Mouse (Mus musculus) splenic B cell, adult 2 months (primary cell): ENCODE measurements around the gene 4931440F15Rik.

Experiments used
- DNase-seq: peaks from one replicate; pipeline ENCODE4 v3.0.0-alpha.2; 2011; ENCODE audit warnings: low read depth, low spot score
- H3K27me3 ChIP-seq: 2 replicates; pipeline ENCODE4 v1.6.1; 2012; ENCODE audit warnings: mild to moderate bottlenecking, low read length, moderate library complexity, mixed read lengths; ENCODE audit not compliant: control insufficient read depth, poor library complexity, insufficient read depth, severe bottlenecking
- H3K36me3 ChIP-seq: 2 replicates; pipeline ENCODE4 v1.6.1; 2012; ENCODE audit warnings: mild to moderate bottlenecking, low read length, moderate library complexity, mixed read lengths; ENCODE audit not compliant: control insufficient read depth, poor library complexity, insufficient read depth, severe bottlenecking

Gene 4931440F15Rik

DNA sequence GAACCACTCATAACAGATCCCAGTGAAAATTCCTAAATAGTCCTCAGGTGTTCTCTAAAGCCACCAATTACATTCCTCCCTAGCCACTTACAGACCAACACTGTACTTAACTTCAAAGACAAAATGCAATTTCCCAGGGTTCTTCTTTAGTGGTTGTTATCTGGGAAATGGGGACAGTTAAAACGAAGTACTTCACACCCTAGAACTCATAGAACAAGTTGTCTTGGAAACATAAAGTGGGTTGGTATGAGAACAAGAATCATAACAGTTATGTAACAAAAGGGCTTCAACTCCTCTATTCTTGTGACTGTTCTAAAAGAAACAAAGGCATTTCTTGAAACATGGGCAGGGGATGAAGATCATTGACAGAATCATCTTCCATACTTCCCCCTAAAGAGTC is 12.2 kb downstream of the 4931440F15Rik start:
- no peaks in the 10 kb centered on the region for H3K36me3 ChIP-seq
- no peaks in the 10 kb centered on the region for H3K27me3 ChIP-seq
- DNase-seq, result no peak

DNA sequence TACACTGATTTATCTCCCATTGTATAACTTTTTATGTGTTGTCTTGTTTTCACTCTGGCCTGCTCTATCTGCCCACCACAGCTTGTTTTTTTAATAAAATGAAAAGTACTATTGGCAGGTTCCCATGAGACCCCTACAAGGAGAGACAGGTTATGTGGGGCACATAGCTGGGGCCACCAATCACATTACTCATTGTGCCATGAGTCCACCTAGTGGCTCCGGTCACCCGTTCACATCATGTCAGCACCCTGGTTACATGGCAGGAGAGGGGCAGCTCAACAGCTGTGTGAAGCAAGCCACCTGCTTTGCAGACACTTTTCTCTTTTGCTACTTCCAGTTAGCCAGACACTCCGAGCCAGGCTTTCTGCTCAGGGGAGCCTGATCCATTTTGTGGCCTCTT is 13.0 kb downstream of the 4931440F15Rik start:
- Histone ChIP-seq H3K36me3 (no peaks in the 10 kb centered on the region), H3K27me3 (no peaks in the 10 kb centered on the region)
- peak; percentile 13 for DNase-seq

DNA sequence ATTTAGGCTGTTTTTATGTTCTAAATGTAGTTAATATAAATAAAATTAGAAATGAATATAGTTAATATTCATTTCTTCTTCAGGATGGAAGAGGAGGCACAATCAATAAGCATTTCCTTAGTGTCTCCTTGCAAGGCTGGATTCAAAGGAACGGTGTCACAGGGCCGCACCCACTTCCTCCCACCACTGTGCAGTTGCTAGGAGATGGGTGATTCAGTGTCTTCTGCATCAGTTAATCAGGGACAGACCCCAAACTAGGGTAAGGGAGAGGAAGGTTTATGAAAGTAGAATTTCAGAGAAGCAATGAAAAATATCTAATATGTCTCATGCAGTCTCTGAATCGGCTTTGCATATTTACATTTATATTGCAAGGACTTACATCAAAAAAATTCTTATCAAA is 15.1 kb downstream of the 4931440F15Rik start:
- peak; percentile 13 for DNase-seq
- no peaks in the 10 kb centered on the region for H3K36me3 ChIP-seq
- H3K27me3 ChIP-seq, result no peaks in the 10 kb centered on the region

DNA sequence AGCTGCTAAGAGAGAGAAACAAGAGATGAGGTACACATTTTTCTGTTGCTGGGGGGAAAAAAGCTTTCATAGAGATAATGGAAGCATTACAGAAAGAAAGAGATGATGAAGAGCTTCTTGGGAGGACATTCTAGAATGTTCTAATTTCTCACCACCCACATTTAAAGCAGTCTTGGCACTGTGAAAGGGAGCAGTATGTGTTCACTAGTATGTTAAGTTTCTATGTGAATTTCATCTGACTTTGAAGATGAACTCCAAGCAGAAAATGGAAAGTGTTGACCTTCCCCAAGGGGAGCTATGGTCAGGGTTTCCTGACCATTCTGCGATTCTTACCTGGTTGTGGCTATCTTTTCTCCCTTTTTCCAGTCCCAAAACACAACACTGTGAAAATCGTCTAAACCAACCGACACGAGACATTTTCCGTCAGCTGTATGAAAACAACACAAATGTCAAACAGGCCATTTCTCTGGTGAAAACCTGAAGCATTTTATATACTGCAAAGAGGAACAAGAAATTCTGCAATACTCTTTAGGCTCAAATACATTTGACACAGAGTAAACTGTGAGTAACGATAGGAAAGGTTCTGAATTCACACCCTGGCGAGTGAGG is 16.4 kb downstream of the 4931440F15Rik start:
- H3K36me3 ChIP-seq, result no peaks in the 10 kb centered on the region
- H3K27me3 ChIP-seq, result no peaks in the 10 kb centered on the region
- DNase-seq, result no peak

DNA sequence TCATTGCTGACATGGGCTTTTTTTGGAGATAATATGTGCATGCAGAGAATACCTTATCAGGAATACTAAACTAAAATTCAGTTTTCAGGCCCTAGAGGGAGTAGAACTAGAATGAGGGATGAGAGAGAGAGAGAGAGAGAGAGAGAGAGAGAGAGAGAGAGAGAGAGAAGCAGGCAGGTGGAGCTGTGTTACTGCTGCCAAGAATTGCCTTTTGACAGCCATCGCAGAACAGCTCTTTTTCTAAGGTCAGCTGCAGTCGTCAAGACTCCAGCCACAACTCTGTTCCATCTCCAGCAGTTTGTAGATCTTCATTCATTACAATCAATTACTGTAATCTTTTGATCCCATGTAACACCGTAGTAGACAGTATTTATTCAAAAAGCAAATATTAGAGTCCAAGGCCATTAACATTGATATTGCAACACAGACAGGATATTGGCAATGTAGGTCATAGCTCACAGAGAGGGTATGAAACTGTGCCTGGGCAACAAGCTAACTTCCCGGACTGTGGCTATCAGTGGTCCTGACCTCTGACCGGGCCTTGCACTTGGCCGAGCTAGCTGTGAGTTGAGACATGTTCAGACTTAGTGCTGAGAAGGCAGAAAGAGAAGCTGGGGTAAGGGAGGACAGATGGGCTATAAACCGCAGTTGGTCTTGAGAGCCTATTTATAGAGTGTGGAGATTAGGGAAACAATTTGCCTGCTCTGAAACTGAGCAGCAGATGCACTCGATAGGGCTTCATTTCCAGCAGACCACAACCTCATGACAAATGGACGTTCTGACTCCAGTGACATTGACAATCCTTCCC is 17.1 kb downstream of the 4931440F15Rik start:
- no peaks in the 10 kb centered on the region for H3K36me3 ChIP-seq
- no peaks in the 10 kb centered on the region for H3K27me3 ChIP-seq
- no peak for DNase-seq

DNA sequence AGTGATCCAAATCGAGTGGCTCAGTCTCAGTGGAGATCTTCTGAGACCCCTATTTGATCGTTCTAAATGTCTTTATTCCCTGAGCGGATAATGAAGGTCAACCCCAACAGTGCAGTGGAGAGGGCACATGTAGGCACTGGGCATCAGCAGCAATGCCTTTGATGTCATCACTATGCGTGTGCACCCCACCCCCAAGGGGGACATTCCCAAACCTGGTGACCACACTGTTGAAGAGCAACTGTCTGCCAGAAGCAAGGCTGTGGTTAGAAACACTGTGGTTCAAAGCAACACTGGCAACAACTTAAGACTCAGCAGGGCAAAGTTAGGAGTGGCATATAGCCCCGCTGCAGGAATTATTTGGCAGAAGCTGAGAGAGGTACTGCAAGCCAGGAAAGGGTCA is 18.1 kb downstream of the 4931440F15Rik start:
- DNase-seq, result no peak

DNA sequence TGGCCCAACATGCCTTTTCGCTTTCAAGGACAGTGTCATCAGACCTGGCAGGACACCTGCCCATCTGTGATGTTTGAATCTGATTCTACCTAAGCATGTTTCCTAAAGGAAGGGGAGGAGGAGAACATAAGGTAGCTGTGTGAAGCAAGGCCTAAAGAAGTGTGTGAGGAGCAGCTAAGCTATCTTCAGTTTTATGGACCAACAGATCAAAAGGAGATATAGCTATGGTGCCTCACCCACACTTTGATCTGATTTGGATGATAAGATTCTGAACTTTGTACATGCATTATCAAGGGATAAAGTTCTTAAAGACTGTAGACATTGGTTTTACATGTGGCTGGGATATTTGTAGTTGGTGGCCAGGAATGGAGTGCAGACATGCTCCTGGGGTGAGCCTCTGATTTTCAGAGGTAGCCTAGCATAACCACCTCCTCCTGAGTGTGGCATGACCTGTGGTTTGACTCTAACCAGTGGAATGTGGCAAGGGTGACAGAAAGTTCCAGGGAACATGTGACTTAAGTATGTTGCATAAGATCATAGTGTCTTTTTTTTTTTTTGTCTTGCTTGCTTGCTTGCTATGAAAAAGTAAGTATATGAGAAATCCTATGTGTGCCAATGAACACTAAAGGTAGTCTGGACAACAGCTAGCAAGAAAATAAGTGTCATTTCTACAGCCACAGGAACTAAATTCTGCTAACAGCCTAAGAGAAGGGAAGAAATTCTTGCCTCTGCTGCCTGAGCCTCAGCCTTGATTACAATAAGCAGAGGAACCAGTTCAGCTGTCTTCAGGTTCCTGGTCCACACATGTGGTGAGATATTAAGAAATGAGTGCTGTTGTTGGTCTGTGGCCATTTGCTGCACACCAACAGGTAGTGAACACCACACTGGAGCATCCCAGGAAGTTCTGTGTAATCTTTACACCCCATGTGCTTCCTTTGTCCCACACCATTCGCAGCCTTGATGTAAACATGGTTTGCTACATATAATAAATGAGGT is 23.7 kb downstream of the 4931440F15Rik start:
- no peak for DNase-seq
- no peaks in the 10 kb centered on the region for H3K36me3 ChIP-seq

More for the DNA sequence above, 18.1 kb downstream of the 4931440F15Rik start:
- H3K36me3 ChIP-seq, result no peaks in the 10 kb centered on the region
- H3K27me3 ChIP-seq, result no peaks in the 10 kb centered on the region

DNA sequence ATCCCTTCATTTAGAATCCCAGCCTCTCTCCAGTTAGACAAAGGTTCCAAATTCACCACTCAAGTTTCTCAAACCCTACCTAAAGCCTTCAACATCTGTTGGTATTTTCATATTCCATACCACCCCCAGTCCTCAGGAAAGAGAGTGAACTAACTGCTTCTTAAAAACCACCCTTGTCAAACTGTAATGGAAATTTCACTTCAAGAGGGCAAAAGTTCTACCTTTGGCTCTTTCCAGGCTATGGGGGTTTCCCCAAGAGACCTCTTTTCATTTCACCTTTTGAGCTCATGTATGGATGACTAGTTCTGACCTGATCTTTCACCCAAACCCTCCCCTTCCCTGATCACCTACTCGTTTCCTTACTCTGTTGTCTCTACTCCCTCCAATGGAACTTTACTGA is 25.6 kb downstream of the 4931440F15Rik start:
- H3K36me3 ChIP-seq, result no peaks in the 10 kb centered on the region

More for the DNA sequence above, 23.7 kb downstream of the 4931440F15Rik start:
- H3K27me3 ChIP-seq, result no peaks in the 10 kb centered on the region

DNA sequence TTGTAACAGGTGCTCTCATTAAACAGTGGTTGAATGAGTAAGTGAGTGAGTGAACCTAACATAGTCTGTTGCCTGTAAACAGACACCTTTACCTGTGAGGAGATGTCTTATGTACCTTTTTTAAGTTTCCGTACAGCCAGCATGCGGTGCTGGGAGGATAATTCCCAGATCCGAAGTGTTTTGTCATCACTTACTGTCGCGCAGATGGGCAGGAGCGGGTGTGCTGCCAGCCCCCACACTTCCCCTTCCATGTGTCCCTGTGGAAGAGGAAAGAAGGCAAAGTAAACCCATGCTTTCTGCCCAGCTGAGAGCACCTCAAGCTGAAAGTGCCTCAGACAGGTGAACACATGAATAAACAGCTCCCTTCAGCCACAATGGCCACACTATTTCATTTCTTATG is 30.4 kb downstream of the 4931440F15Rik start:
- Histone ChIP-seq H3K36me3 (no peaks in the 10 kb centered on the region), H3K27me3 (no peaks in the 10 kb centered on the region)
- no peak for DNase-seq

More for the DNA sequence above, 25.6 kb downstream of the 4931440F15Rik start:
- no peak for DNase-seq
- H3K27me3 ChIP-seq, result no peaks in the 10 kb centered on the region

DNA sequence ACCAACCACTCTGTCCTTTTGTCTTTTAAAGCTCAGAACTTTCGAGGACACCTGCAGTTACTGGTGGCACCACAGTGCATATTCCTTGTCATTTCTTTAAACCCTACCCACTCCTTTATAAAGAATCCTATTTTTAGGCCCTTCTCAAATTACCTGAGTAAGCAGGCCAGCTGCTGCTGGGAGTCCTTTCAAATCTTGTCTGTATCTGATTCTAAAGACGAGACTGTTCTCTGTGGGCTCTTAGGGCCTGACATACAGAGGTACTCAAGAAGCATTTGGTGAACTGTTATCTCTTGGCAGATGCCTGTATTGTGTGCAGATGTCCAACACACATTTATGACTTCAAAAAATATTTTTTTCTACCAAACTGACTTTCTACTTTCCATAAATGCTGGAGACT is 31.0 kb downstream of the 4931440F15Rik start:
- DNase-seq, result no peak
- H3K27me3 ChIP-seq, result no peaks in the 10 kb centered on the region

DNA sequence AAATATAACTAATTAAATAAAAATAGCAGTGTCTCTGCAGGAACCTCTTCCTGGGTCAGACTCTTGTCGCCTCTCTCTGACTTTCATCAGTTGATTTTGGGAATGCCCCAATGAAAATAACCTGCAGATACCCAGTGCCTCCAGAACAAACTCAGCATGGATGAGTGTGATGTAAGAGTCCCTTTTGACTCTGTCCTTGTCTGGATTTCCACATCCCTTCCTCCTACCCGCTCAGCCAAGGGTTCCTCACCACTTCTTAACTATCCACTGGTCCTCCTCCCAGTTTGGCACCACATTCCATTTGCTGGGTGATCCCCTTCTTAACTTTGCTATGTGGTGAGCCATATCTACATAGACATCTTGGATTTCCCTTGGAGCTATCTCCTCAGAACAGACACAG is 34.7 kb downstream of the 4931440F15Rik start:
- Histone ChIP-seq H3K36me3 (no peaks in the 10 kb centered on the region), H3K27me3 (no peaks in the 10 kb centered on the region)
- no peak for DNase-seq

More for the DNA sequence above, 31.0 kb downstream of the 4931440F15Rik start:
- no peaks in the 10 kb centered on the region for H3K36me3 ChIP-seq

DNA sequence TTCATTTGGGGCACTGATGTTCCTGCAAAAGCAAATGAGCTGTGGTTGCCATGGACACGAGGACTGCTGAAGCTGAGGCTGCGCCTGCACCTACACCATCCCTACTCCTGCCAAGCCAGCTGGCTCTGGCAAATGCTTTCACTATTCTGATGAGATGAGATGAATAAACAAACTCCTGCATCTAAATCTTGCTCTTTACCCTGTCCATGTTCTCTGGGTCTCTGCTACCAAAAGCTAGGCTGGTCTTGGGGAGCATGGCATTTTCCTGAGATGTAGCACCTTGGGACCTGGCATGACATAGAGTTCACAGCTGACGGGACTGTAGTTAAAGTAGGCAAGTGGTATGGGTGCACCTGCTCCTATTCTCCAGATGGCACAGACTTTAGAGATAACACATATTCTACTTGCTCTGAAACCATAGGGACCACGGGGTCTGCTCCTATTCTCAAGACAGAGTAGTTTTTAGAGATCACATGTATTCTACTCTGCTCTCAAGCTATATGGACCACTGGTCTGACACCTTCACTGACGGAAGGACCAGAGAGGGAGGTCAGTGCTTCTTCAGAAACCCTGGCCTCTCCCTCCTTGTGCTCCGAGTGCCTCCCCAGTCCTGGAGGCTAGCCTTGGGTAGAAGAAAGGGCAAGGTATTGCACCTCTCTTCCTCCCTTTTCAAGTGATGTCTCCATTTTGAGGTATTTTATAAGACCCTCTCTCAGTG is 36.4 kb downstream of the 4931440F15Rik start:
- no peak for DNase-seq
- Histone ChIP-seq H3K27me3 (no peaks in the 10 kb centered on the region), H3K36me3 (no peaks in the 10 kb centered on the region)

DNA sequence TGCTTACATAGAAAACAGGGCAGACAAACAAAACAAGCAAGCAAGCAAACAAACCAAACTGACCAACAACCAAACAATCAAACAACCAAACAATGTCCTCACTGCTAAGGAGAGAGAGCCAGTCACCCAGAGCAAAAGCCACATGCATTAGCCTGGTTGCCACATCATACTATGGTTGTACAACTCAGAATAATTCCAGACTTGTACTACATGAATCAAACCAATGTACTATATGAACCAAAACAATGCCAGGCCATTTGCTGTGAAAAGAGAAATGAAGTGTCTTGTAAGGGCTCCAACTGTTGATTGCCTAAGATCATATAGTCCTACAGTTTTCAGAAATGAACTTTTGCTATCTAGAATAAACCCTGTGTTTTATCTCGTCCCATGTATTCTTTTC is 37.0 kb downstream of the 4931440F15Rik start:
- DNase-seq, result no peak
- H3K27me3 ChIP-seq, result no peaks in the 10 kb centered on the region
- no peaks in the 10 kb centered on the region for H3K36me3 ChIP-seq

DNA sequence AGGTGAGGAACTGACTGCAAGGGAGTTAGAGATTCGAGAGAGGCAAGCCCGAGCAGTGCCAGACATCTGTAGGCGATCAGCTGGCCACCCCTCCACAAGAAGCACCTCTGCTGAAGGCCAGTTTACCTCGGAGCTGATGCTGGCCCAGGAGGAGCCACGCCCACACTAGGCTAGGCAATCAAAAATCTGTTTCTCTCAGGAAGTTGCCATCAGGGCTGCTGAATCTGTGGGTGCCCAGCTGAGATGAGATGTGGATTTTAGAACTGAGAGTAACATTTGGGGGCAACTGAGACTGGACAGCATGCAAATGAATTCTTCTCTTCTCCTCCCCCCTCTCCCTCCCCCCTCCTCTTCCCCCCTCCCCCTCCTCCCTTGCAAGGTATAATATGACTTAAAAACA is 38.0 kb downstream of the 4931440F15Rik start:
- H3K27me3 ChIP-seq, result no peaks in the 10 kb centered on the region
- no peaks in the 10 kb centered on the region for H3K36me3 ChIP-seq
- peak; percentile 45 for DNase-seq
